Mouse (Mus musculus): ENCODE data around the gene Pgrmc2.
A peak's percentile ranks its signal among the peaks of the same experiment; 100 is the strongest.

Gene Pgrmc2

DNA sequence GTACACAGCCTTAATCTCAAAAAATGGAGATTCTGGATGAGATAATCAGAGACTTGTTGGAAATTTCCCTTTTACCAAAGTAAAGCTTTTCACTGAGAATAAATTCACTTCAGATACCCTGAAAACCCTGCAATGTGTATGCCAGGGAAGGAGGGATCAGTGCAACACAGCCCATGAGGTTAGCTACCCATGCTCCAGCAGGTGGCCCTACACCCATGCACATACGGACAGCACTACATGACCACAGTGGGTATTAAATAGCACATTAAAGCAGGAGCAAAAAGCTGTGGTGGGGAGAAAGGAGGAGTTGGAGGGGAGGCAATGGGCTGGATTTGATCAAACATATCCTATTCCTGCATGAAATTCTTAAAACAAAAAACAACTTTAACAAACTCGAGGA, 12.3 kb downstream of the Pgrmc2 start:
- DNase-seq, result no peak

DNA sequence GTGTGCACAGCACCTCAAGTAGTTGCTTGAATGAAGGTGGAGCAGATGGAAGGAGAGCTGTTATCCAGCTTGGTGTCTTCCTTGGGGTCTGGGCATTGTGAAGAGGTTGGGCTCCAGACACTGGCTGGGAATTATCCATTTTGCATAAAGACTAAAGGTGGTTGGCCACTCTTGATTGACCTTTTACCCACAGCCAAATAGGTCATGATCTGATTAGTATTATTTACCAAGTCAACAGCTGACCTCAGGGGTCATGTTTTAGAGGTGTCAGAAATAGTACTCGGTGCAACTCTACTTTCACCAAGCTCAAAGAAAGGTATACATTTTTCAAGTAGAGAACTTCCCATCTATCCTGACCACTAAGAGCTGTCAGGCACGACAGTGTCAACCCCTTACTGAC, 17.5 kb downstream of the Pgrmc2 start:
- no peak for DNase-seq

GRCm38 (mm10) chr3:41062758-41063157, 20.1 kb downstream of the Pgrmc2 start:
- DNase-seq, result no peak

- DNase-seq, result no peak
Measured at GRCm38 (mm10) chr3:41061831-41062565, 20.8 kb downstream of the Pgrmc2 start.

DNA sequence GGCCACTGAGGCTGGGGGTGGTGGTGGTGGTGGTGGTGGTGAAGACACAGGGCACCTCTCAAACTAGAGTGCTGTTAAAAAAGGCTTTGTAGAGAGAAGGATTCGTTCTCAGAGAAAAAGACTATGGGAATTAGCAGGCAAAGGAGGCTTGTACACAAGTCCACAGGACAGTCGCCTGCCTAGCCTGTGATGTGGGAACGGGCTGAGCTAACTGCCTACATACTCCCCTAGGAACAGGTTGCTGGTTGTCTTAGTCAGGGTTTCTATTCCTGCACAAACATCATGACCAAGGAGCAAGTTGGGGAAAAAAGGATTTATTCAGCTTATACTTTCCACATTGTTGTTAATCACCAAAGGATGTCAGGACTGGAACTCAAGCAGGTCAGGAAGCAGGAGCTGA, 23.6 kb downstream of the Pgrmc2 start:
- no peak for DNase-seq

DNA sequence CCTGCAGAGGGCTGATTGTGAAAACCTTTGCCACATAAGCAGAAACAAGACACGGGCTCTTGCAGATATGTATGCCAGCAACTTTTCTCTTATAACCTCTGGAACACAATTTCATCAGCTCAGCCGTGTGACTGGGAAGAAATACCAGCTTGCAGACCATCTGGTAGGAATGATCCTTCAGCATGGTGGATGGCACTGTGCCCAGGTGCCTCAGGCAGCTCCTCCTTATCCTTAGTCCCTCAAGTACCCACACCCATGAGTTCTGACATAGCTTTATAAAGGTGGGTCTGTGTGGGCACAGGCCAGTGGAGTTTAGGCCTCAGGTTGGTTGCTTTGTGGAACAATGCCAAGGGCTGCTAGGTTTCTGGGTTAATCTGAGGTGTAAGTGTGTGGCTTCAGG, 24.5 kb downstream of the Pgrmc2 start:
- DNase-seq, result peak; percentile 29 to 55

- DNase-seq, result no peak
Measured at GRCm38 (mm10) chr3:41053334-41053733, 29.5 kb downstream of the Pgrmc2 start.

DNA sequence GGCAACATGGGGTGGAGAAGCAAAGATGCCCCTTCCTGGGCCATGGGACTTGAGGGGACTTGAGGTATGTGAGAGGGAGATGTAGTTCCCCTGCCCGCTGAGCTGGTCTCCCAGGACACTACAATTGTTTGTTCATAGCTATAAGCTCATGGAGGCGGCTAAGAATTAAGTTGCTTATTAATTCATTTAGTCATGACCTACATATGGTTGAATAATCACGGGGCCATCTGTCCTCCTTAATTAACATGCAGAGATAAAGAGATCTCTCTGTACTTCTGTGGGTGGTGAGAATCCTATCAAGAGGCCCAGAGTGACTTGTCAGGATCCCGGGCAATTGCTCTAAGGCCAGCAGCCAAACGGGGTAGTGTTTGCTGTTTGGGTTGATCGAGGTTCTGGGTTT, 35.0 kb downstream of the Pgrmc2 start:
- DNase-seq, result no peak

GRCm38 (mm10) chr3:41043756-41044354, 39.0 kb downstream of the Pgrmc2 start:
- DNase-seq, result no peak

- peak; percentile 44 to 49 for DNase-seq
Measured at GRCm38 (mm10) chr3:41042195-41042938, 40.5 kb downstream of the Pgrmc2 start.

DNA sequence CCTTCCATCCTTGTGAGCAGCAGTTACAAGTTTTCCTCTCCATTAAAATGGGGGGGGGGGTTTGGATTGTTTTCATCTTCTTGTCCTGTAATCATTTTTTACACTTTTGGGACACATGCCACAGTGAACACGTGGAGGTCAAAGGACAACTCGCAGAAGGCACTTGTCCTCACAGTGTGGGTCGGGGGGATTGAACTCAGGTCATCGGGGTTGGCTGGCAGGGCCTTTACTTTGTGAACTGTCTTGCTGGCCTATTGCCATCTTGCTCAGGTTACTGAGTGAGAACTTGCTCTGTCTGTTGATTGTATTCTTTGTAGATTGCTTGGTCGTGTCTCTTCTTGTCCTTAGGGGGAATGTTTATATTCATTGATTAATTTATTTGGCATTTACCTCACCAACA, 41.6 kb downstream of the Pgrmc2 start:
- DNase-seq, result no peak

DNA sequence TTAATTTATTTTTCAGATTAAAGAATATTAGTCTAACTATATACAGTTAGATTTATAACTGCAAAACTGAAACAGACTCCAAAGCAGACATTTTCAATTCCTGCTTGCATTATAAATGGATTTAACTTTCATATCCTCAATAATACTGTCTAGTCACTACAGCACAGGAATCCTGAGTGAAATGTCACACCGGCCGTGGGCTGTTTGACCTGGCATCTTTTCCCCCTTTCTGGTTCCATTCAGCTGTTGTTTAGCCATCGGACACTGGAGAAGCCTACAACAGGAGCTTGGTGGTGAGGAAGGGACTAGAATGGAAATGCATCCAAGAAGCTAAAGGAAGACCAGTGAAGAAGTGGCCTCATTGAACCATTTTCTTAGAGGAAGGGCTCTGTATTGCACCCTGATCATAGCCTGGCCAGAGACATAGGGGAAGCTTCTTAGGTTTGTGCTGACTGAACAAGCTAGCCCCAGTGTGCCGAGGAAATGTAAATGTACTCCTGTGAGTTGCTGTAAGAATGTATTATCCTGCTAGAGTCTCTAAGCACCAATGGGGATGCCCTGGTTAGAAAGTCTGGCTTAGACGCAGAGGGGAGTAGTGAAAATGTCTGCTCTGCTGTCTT, 44.4 kb downstream of the Pgrmc2 start:
- no peak for DNase-seq

DNA sequence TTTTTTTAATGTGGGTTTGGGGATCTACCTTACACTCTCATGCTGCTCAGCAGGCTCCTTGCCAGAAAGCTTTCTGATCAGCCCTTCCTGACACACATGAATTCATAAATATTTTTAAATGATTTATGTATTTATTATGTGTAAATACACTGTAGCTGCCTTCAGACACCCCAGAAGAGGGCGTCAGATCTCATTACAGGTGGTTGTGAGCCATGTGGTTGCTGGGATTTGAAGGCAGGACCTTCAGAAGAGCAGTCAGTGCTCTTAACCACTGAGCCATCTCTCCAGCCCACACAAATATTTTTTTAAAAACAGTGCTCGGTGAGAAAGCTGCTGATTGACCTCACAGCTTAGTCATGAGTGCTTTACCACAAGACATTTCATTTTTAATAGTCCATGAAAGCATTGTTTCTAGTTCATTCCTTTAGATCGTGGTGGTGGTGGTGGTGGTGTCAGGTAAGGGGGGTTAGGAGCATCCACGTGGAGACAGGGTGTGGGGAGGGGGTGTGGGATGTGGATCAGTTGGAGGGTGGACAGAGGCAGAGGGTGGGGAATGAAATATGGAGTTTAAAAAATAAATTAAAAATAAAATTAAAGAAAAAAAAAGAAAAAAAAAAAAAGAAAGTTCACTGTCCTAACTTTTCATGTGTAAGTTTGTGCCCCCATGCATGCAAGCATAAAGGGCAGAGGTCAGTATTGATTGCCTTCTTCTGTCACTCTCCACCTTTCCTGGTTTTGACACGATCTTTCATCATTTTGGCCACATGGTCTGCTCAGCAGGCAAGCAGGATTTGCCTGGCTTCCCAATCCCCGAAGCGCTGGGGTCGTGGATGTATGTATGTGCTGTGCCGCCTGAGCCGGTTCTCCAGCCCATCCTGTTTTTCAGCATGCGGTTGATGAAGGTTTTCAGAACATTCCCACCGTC, 51.3 kb downstream of the Pgrmc2 start:
- DNase-seq, result no peak

DNA sequence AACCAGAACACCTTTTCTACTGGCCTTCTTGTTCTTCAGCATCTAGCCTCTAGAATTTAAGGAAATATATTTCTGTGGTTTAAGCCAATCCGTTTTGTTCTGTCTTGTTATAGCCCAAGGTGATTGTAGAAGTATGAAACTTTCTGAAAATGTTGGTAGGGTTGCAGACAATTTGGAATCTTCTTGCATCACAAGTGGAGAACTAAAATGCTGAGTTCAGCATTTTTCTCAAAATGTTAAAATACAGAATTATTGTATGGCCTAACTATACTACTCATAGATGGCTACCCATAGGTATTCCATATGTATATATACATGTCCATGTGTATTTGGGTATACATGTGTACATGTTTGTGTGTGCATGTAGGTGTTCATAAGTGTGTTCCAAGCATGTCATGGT, 52.1 kb downstream of the Pgrmc2 start:
- no peak for DNase-seq

- no peak for DNase-seq
Measured at GRCm38 (mm10) chr3:41021980-41022379, 60.9 kb downstream of the Pgrmc2 start.

DNA sequence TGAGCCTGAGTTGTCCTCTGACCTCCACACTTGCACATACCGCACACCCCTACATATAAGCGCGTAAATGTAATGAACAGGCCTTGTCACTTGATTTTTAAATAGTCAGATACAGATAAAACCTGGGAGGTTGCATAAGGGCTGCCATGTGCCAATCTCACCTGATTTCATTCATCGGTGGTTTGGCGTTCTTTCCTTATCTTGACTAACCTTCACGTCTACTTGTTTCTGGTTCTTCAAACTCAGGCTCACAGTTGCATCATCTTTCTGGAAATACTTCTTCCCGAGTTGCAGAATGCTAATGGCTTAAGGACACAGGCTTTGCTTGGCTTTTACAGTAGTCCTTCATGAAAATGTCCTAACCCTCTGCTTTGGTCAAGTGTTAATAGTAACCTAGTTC, 62.2 kb downstream of the Pgrmc2 start:
- DNase-seq, result no peak

GRCm38 (mm10) chr3:41018022-41018608, 64.7 kb downstream of the Pgrmc2 start:
- no peak for DNase-seq

Measured in lung, postnatal 4 days (tissue).